Mouse (Mus musculus) stomach, embryonic 14.5 days (tissue): ENCODE data around the gene 1700001P01Rik. TPM values are rescaled to one million over a fixed set of nuclear protein-coding genes. Genes with fewer than 3 reads are reported as not detected.

ENCODE experiments used
- ATAC-seq: fragments of 200-750 bp; cut with Nextera tagmentation; 2 replicates; pipeline ENCODE4 v1.8.0; 2017; ENCODE audit warnings: low read depth, moderate TSS enrichment; ENCODE audit not compliant: insufficient number of reproducible peaks, insufficient read depth, low FRiP score
- H3K27ac ChIP-seq: fragments of 300-500 bp; sonication (generic); 2 replicates; pipeline ENCODE4 v1.5.1; 2014; ENCODE audit warnings: mild to moderate bottlenecking, low read length, moderate library complexity, mixed read lengths
- H3K27me3 ChIP-seq: fragments of 300-500 bp; sonication (generic); 2 replicates; pipeline ENCODE4 v1.6.1; 2014; ENCODE audit warnings: low read length, control low read depth, mixed read lengths; ENCODE audit not compliant: control insufficient read depth, insufficient read depth
- H3K36me3 ChIP-seq: fragments of 300-500 bp; sonication (generic); 2 replicates; pipeline ENCODE4 v1.6.1; 2014; ENCODE audit warnings: mild to moderate bottlenecking, control low read depth, low read length, moderate library complexity, mixed read lengths; ENCODE audit not compliant: control insufficient read depth, insufficient read depth
- H3K4me1 ChIP-seq: fragments of 300-500 bp; sonication (generic); 2 replicates; pipeline ENCODE4 v1.6.1; 2014; ENCODE audit warnings: low read length, control low read depth, mixed read lengths; ENCODE audit not compliant: control insufficient read depth, insufficient read depth
- H3K4me2 ChIP-seq: fragments of 300-500 bp; sonication (generic); replicated peaks from 2 replicates; pipeline ENCODE4 v1.6.1; 2014; ENCODE audit warnings: low read depth, low read length, control low read depth
- H3K4me3 ChIP-seq: fragments of 300-500 bp; sonication (generic); 2 replicates; pipeline ENCODE4 v1.5.1; 2014; ENCODE audit warnings: low read depth, low read length, control low read depth
- H3K9ac ChIP-seq: fragments of 300-500 bp; sonication (generic); replicated peaks from 2 replicates; pipeline ENCODE4 v1.6.1; 2014; ENCODE audit warnings: low read depth, mild to moderate bottlenecking, control low read depth, low read length, moderate library complexity, mixed read lengths
- H3K9me3 ChIP-seq: fragments of 300-500 bp; sonication (generic); 2 replicates; pipeline ENCODE4 v1.6.1; 2016; ENCODE audit warnings: low read depth, low read length, control low read depth; ENCODE audit not compliant: control insufficient read depth
- WGBS: fragments of 180-500 bp; shearing (Covaris S2); extraction: QIAGEN DNeasy Blood & Tissue Kit; methylation state at CpG from one replicate; pipeline ENCODE4 v1.1.7; 2014; 5-methylcytosine and 5-hydroxymethylcytosine counted together
- polyA plus RNA-seq: library from polyadenylated mRNA; unstranded; fragments of >200 nt; fragmentation: Nextera tagmentation; extraction: Ambion mirVana; gene quantifications from 2 replicates; pipeline ENCODE4 v1.2.1, GENCODE M21; 2014

The 1700001P01Rik gene
- polyA plus RNA-seq, result 0.43 and 0.59 TPM in 2 replicates

DNA sequence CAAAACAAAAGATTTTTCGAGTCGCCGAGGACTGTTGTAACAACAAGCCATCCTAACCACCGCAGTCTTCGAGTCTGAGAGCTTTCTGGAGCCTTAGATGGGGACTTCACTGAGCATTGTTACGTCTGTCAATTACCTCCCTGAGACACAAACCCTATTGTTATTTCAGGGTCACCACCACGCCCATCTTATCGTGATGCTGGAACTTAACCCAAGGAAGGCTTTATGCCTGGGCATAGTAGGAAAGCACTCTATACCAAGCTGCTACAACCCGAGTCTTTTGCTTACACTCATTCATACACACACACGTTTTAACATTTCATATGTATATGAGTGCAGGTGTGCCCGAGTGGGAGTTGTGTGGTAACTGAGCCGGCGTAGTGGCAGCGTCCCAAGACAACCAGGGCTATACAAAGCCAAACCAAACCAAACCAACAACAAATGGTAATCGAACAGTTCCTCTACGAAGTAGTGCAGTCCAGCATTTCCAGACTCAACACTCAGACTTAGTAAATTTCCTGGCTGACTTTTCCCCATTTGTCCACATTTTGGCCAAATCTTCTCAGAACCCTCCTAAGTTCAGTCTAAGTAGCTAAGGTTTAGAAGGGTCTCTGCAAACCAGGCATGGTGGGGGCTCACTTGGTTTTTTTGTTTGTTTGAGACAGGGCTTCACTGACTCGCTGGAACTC, at the start of gene 1700001P01Rik:
1700001P01Rik (minus strand) TSS at position 111 of the 689 bp plus-strand sequence.
- H3K27me3 ChIP-seq, result no peaks in the 10 kb centered on the region
- H3K9me3 ChIP-seq, result no peaks in the 10 kb centered on the region
- H3K36me3 ChIP-seq, result peaks cover 43% of the 10 kb centered on the region
- no peak within 1 kb of the TSS for H3K9ac ChIP-seq
- peaks cover 11% of the 10 kb centered on the region for H3K4me1 ChIP-seq
- ATAC-seq, result no peak
- 54% methylated on average over 17 of the region's 17 CpGs for WGBS
- no peak within 1 kb of the TSS for H3K27ac ChIP-seq
- H3K4me3 ChIP-seq, result no peak within 1 kb of the TSS
- H3K4me2 ChIP-seq, result no peak within 1 kb of the TSS

DNA sequence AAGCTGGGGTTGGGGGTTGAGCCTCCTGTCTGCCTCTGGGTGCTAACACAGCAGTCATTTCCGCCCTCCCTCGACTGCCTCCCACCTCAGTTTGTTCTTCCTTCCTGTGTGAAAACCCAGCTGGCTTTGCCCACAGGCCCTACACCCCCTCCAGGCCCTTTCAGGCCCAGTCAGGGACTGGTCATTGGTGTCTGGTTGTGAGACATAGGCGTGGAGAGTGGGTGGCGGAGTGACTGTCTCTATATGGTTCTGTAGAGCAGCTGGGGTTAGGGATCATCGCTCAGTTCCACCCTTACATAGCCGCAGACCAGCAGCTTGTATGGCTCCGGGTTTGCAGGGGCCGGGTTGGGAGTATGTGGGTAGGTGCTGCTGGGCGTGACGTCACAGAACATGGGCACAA, 49.6 kb upstream of the 1700001P01Rik start:
- Histone ChIP-seq H3K4me2 (no peak overlapping the region), H3K9ac (no peak overlapping the region), H3K27ac (no peak overlapping the region), H3K27me3 (no peaks in the 10 kb centered on the region), H3K4me1 (no peaks in the 10 kb centered on the region), H3K4me3 (no peak overlapping the region), H3K9me3 (no peaks in the 10 kb centered on the region), H3K36me3 (peaks cover 36% of the 10 kb centered on the region)
- ATAC-seq, result no peak
- 87% methylated on average over 10 of the region's 10 CpGs for WGBS

DNA sequence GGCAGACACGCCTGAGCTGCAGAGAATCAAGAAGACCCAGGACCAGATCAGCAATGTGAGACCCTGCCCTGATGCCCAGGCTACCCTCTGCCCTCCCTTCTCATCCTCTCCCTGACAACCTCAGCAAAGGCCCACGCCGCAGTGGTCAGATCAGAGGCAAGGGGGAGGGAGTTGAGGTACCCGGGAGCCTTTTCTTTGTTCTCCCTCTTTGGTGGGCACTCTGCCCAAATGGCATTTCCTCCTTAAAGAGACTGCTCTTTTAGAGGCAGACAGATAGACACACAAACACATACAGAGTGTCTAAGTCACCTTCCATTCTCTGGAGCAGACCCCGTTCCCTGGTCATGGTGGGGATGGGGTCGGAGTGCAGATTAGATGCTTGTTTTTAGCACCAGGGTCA, 49.2 kb upstream of the 1700001P01Rik start:
- Histone ChIP-seq H3K9me3 (no peaks in the 10 kb centered on the region), H3K4me3 (no peak overlapping the region), H3K36me3 (peaks cover 37% of the 10 kb centered on the region), H3K4me2 (no peak overlapping the region), H3K9ac (no peak overlapping the region), H3K4me1 (no peaks in the 10 kb centered on the region), H3K27ac (no peak overlapping the region), H3K27me3 (no peaks in the 10 kb centered on the region)
- ATAC-seq, result no peak
- WGBS, result 82% methylated on average over 6 of the region's 6 CpGs

- WGBS, result 93% methylated on average over 11 of the region's 11 CpGs
- ATAC-seq, result no peak
- Histone ChIP-seq H3K27me3 (no peaks in the 10 kb centered on the region), H3K9me3 (no peaks in the 10 kb centered on the region), H3K4me1 (no peaks in the 10 kb centered on the region), H3K27ac (no peak overlapping the region), H3K36me3 (peaks cover 39% of the 10 kb centered on the region), H3K4me2 (no peak overlapping the region), H3K9ac (no peak overlapping the region), H3K4me3 (no peak overlapping the region)
These were observed 48.5 kb upstream of the 1700001P01Rik start for GRCm38 (mm10) chr11:97824168-97824567.

DNA sequence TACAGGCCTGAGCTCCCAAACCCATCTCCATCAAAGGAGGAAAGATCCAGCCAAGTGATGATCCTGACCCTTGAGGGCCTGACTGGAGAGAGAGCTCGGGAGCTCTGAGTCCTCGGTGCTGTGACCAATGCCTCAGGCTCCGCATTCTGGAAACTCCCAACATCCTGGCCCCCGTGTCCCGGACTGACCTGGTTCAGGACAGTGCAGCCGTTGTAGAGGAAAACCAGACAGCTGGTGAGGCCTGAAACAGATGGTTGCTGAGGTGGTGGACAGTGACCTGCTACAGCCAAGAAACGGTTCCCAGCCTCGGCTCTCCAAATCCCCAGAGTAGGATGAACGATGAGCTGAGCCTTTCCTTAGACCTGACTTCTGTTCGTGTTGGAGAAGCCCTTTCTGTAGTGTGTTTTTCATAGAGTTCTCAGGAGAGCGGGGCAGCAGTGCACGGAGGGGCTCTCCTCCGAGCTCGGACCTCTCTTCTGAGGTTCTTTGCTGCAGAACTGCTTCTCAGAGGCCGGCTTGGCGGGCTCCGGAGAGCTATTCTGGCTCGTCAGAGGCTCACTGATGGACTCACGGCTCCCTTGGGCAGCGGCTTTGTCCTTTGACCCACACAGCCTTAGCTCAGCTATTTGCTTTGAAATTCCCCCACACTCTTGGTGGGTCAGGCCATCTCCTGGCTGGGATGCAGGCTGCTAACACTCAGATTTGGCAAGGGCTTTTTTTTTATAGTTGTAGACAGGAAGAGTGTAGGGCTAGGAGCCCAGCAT, 47.3 kb upstream of the 1700001P01Rik start:
- H3K4me1 ChIP-seq, result peaks cover 9% of the 10 kb centered on the region
- H3K9me3 ChIP-seq, result no peaks in the 10 kb centered on the region
- ATAC-seq, result no peak
- WGBS, result 72% methylated on average over 20 of the region's 20 CpGs
- H3K4me2 ChIP-seq, result no peak overlapping the region
- no peak overlapping the region for H3K27ac ChIP-seq
- H3K4me3 ChIP-seq, result no peak overlapping the region
- no peak overlapping the region for H3K9ac ChIP-seq
- H3K27me3 ChIP-seq, result no peaks in the 10 kb centered on the region
- H3K36me3 ChIP-seq, result peaks cover 41% of the 10 kb centered on the region

DNA sequence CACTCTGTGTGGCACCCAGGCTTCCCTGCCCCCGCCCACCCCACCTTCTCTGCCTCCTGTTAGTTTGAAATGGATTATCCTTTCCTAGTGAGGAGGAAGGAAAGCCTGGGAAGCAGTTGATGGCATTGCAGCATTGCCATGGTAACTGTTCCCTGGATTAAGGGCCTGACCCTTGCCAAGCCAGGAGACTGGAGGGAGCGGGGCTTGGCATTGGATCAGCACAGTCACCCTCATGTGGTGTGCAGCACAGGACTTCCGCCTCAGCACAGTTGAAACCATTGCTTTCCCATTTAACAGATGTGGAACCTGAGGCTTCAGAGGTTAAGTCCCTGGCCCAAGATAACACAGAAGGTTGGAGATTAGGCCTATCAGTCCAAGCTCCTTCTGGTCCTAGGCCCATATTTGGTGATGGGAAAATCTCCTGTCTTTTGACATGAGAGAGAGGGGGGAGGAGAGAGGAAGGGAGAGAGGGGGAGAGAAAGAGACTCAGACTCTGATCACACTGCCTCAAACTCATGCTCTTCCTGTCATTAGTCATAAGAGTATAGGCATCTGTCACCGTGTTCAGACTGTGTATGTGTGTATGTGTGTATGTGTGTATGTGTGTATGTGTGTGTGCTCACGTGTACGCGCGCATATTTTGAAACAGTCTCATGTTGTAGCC, 45.8 kb upstream of the 1700001P01Rik start:
- H3K9me3 ChIP-seq, result no peaks in the 10 kb centered on the region
- no peak overlapping the region for H3K4me3 ChIP-seq
- H3K4me1 ChIP-seq, result peaks cover 20% of the 10 kb centered on the region
- H3K36me3 ChIP-seq, result peaks cover 40% of the 10 kb centered on the region
- H3K27ac ChIP-seq, result no peak overlapping the region
- ATAC-seq, result no peak
- H3K4me2 ChIP-seq, result no peak overlapping the region
- no peaks in the 10 kb centered on the region for H3K27me3 ChIP-seq
- WGBS, result 95% methylated on average over 8 of the region's 8 CpGs
- no peak overlapping the region for H3K9ac ChIP-seq

DNA sequence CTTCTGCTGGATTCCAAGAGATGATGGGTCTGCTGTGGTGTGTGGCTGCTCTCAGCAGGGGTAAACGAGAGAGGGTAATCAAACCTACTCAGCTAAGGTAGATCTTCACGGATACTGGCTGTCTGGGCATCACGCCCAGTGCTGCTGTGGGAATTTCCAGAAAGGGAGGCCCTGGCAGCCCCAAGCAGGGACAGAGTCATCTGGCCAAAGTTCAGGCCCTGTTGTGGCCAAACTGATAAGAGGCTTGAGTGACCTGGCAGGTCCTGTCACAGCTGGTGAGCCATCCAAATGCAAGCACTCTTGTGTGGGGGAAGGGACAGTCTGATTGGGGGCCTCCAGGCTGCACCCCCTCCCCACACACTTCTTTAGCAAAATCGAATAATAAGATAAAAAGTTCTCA, 45.1 kb upstream of the 1700001P01Rik start:
- no peaks in the 10 kb centered on the region for H3K9me3 ChIP-seq
- H3K27ac ChIP-seq, result no peak overlapping the region
- H3K36me3 ChIP-seq, result peaks cover 44% of the 10 kb centered on the region
- H3K4me2 ChIP-seq, result no peak overlapping the region
- WGBS, result 59% methylated on average over 4 of the region's 4 CpGs
- no peak for ATAC-seq
- H3K4me3 ChIP-seq, result no peak overlapping the region
- H3K4me1 ChIP-seq, result peaks cover 25% of the 10 kb centered on the region
- no peak overlapping the region for H3K9ac ChIP-seq
- H3K27me3 ChIP-seq, result no peaks in the 10 kb centered on the region

DNA sequence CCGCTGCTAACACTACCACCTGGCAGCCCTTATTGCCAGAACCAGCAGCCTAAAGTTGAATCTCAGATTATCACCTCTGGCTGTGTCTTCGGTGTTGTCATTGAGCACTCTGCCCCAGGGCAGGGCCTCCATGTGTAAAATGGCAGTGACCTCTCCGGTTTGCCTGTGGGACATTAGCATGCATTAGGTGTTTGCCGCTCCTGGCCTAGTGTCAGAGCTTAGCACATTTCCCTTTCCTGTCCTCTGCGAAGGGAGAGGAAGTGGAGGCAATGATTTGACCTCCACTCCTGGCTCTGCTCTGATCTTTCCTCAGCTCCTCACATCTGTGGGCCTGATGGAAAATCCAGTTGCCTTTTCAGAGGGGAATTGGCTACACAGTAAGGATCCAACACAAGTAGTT, 44.2 kb upstream of the 1700001P01Rik start:
- Histone ChIP-seq H3K27me3 (no peaks in the 10 kb centered on the region), H3K9me3 (no peaks in the 10 kb centered on the region), H3K4me3 (no peak overlapping the region), H3K4me1 (peaks cover 29% of the 10 kb centered on the region), H3K36me3 (peaks cover 46% of the 10 kb centered on the region), H3K4me2 (no peak overlapping the region), H3K27ac (no peak overlapping the region), H3K9ac (no peak overlapping the region)
- ATAC-seq, result no peak
- WGBS, result 74% methylated on average over 5 of the region's 5 CpGs
